Mouse (Mus musculus) lung, embryonic 16.5 days (tissue): ENCODE results near the gene Abcb8. TPM values are rescaled to one million over a fixed set of nuclear protein-coding genes. Genes with fewer than 3 reads are reported as not detected.

Experiments
- ATAC-seq: fragments of 200-750 bp; cut with Nextera tagmentation; 2 replicates; pipeline ENCODE4 v1.8.0; 2017; ENCODE audit warnings: low read depth, mild to moderate bottlenecking, moderate library complexity
- H3K27ac ChIP-seq: fragments of 300-500 bp; sonication (generic); 2 replicates; pipeline ENCODE4 v1.5.1; 2014; ENCODE audit warnings: mild to moderate bottlenecking, control low read depth, low read length
- H3K27me3 ChIP-seq: fragments of 300-500 bp; sonication (generic); 2 replicates; pipeline ENCODE4 v1.6.1; 2014; ENCODE audit warnings: low read depth, low read length, mixed read lengths; ENCODE audit not compliant: control insufficient read depth, insufficient read depth
- H3K36me3 ChIP-seq: fragments of 300-500 bp; sonication (generic); 2 replicates; pipeline ENCODE4 v1.6.1; 2014; ENCODE audit warnings: low read length; ENCODE audit not compliant: control insufficient read depth, insufficient read depth
- H3K4me1 ChIP-seq: fragments of 300-500 bp; sonication (generic); replicated peaks from 2 replicates; pipeline ENCODE4 v1.6.1; 2014; ENCODE audit warnings: low read length, mixed read lengths; ENCODE audit not compliant: control insufficient read depth, insufficient read depth
- H3K4me2 ChIP-seq: fragments of 300-500 bp; sonication (generic); 2 replicates; pipeline ENCODE4 v1.6.1; 2014; ENCODE audit warnings: low read depth, low read length, control low read depth
- H3K4me3 ChIP-seq: fragments of 300-500 bp; sonication (generic); 2 replicates; pipeline ENCODE4 v1.5.1; 2014; ENCODE audit warnings: mild to moderate bottlenecking, low read length, control low read depth
- H3K9ac ChIP-seq: fragments of 300-500 bp; sonication (generic); 2 replicates; pipeline ENCODE4 v1.6.1; 2014; ENCODE audit warnings: low read length, control low read depth
- H3K9me3 ChIP-seq: fragments of 300-500 bp; sonication (generic); 2 replicates; pipeline ENCODE4 v1.6.1; 2016; ENCODE audit warnings: low read length; ENCODE audit not compliant: control insufficient read depth
- WGBS: fragments of 180-500 bp; shearing (Covaris S2); extraction: QIAGEN DNeasy Blood & Tissue Kit; methylation state at CpG from one replicate; pipeline ENCODE4 v1.1.7; 2014; 5-methylcytosine and 5-hydroxymethylcytosine counted together
- polyA plus RNA-seq: library from polyadenylated mRNA; unstranded; fragments of >200 nt; fragmentation: Nextera tagmentation; extraction: Ambion mirVana; gene quantifications from 2 replicates; pipeline ENCODE4 v1.2.1, GENCODE M21; 2015

Abcb8 gene
- 48.0 and 51.4 TPM in 2 replicates for polyA plus RNA-seq

DNA sequence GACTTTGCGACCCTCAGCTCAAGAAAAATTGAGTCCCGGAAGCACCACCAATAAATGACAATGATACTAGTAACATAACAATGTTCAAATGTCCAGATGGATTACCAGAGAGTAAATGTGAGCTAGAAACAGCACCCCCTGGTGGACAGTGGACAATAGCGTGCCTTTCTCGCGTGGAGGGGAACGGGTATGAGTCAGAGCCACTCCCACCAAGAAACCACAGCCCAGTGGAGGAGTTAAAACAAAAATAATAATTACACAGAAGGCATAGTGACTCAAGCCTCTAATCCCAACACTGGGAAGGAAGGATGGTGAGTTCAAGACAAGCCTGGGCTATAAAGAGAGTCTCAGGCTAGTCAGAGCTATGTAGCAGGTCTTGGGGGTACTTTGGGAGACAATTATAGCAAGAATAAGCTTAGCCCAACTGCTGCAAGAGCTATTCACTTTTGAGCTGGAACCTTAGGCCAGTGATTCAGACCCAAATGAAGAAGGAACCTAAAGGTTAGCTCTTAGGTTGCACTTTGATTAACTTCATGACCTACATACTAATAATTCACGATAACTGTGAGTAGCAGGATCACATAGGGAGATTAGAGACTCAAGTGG, at the start of gene Abcb8:
TSS of gene Abcb8 (plus strand) at position 272 of the 606 bp plus-strand sequence.
- 18% methylated on average over 7 of the region's 7 CpGs for WGBS

DNA sequence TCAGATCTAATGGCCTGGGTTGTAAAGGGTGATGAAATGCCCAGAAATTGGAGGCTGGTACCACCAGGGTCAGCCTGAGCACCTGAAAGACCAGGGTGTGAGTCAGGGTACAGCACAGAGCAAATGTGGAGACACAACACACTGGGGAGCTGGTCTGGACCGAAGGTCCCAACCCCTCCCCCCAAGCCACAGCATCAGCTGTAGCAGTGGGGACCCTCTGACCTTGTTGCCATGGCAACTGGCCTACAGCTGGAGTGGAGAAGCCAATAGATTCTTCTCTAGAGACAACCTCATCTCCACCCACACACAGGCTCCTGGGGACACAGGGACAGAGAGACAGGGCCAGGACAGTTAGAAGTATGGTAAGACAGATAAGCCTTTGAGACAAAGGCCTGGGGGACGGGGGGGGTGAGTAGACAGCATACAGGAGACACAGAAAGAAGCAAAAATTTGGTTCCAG, 49.5 kb upstream of the Abcb8 start:
- Histone ChIP-seq H3K4me2 (no peak overlapping the region), H3K9me3 (no peaks in the 10 kb centered on the region), H3K36me3 (no peaks in the 10 kb centered on the region), H3K4me3 (no peak overlapping the region), H3K27me3 (no peaks in the 10 kb centered on the region), H3K27ac (peak overlapping the region; percentile 41), H3K4me1 (peaks cover 38% of the 10 kb centered on the region), H3K9ac (no peak overlapping the region)
- WGBS = 23% methylated on average over 2 of the region's 2 CpGs
- ATAC-seq = no peak

More for the DNA sequence above, at the start of gene Abcb8:
- Histone ChIP-seq H3K27me3 (peaks cover 3% of the 10 kb centered on the region), H3K4me3 (peak within 1 kb of the TSS; percentile 65), H3K4me1 (peaks cover 4% of the 10 kb centered on the region; the same call in 1 of the 2 replicates), H3K9ac (peak within 1 kb of the TSS; percentile 71), H3K9me3 (no peaks in the 10 kb centered on the region), H3K36me3 (0 out of 2 replicates have a peak, but pooled peaks cover 2% of the 10 kb centered on the region), H3K27ac (peak within 1 kb of the TSS; percentile 76), H3K4me2 (peak within 1 kb of the TSS; percentile 57)
- no peak for ATAC-seq

DNA sequence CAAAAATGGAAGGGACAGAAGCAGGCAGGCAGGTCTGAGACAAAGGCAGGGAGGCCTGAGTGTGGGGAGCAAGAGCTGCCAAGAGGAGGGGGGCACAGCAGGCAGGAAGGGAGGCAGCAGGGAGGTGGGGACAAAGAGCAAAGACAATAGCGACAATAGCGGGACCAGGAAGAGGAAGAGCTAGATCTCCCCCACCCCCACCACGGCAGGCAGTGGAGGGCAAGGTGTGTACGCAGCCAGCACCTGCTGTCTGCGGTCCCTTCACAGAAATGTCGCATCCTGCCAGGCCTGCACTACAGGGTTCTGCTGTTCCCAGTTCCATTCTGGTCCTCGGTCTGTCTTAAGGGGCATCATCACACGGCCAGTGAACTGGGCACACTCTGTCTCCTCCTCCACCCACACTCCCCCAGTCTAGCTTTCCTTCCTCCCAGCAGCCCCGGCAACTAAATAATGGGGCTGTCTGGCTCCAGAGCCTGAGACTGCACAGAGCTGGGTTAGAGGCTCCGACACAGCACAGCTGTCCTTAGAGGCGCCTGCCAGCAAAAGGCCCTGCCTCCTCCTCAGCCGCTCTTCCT, 48.9 kb upstream of the Abcb8 start:
- H3K27ac ChIP-seq = peak overlapping the region; percentile 41
- H3K9ac ChIP-seq = no peak overlapping the region
- H3K9me3 ChIP-seq = no peaks in the 10 kb centered on the region
- H3K4me1 ChIP-seq = peaks cover 42% of the 10 kb centered on the region
- H3K4me3 ChIP-seq = no peak overlapping the region
- WGBS = 8% methylated on average over 12 of the region's 12 CpGs
- peaks cover 4% of the 10 kb centered on the region; the same call in 1 of the 2 replicates for H3K27me3 ChIP-seq
- peak; percentile 80 for ATAC-seq
- H3K36me3 ChIP-seq = no peaks in the 10 kb centered on the region
- peak overlapping the region; percentile 31 for H3K4me2 ChIP-seq

DNA sequence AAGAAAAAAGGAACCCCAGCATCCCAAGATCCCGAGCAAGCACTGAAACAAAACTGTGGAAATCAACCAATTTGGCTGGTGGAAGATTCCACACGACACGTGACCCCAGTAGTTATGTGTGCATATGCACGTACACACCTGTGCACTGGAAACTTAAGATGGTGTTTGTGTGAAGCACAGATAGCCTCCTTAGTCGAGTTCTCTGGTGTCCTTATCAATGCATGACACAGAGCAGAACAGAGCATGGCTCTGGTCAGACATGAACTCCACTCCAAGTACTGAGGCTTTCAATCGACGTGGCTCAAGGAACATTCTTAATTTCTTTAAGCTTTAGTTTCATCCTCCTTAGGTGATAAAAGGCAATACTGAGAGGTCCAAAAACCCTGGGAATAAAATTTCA, 47.1 kb upstream of the Abcb8 start:
- Histone ChIP-seq H3K36me3 (no peaks in the 10 kb centered on the region), H3K4me1 (peaks cover 49% of the 10 kb centered on the region), H3K4me2 (no peak overlapping the region), H3K9ac (no peak overlapping the region), H3K27ac (no peak overlapping the region), H3K27me3 (peaks cover 11% of the 10 kb centered on the region; the same call in 1 of the 2 replicates), H3K4me3 (no peak overlapping the region), H3K9me3 (no peaks in the 10 kb centered on the region)
- ATAC-seq = no peak
- WGBS = 80% methylated on average over 7 of the region's 7 CpGs

DNA sequence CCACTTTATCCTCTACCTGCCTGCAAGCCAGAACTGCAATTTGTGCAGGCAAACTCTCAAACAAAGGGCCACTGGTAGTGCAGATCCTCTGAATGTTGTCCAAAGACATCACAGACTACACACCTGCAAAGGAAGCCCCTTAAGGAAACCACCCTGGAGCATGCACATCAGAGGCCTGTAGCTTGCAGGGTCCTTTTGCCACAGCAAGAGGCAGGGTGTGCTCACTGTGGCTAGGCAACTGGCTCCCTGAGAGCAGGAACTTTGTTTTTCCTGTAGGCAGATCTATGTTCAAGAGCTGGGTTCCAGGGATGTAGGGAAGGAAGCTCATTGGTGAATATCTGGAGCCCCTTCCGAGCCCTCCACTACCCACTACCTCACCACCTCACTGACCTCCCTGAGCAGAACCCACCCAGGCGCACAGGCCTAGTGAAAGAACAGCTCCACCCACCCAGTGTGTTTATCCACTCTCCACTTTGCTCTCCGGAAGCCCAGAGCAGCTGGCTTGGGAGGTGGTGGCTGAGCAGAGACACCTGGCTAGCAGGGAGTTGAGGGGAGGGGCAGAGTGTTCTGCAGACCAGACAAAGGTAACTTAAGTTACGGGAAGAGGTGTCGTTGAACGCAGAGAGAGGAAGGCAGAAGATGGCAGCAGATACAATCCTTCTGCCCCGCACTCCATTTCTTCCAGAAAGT, 46.1 kb upstream of the Abcb8 start:
- Histone ChIP-seq H3K4me1 (peaks cover 49% of the 10 kb centered on the region), H3K4me3 (no peak overlapping the region), H3K27me3 (peaks cover 12% of the 10 kb centered on the region; the same call in 1 of the 2 replicates), H3K27ac (no peak overlapping the region), H3K36me3 (no peaks in the 10 kb centered on the region), H3K9ac (no peak overlapping the region), H3K4me2 (no peak overlapping the region), H3K9me3 (no peaks in the 10 kb centered on the region)
- no peak for ATAC-seq
- 26% methylated on average over 7 of the region's 7 CpGs for WGBS

DNA sequence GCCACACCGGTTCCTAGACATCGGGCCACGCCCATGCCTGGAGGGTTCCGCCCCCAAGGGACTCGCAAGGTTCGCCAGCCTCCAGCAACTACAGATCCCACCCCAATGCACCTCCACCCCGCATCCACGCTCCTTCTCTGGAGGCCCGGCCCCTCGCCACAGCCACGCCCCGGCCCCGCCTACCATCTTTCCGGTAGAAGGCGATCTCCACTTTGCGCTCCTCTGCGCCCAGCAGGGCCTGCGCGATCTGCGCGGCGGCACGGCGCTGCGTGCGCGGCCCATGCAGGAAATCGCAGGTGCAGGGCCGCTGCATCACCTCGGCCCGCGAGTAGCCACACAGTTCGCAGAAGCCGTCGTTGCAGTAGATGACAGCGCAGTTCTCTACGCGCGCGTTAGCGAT, 45.3 kb upstream of the Abcb8 start:
- H3K27ac ChIP-seq = no peak overlapping the region
- peak overlapping the region; percentile 55 for H3K9ac ChIP-seq

DNA sequence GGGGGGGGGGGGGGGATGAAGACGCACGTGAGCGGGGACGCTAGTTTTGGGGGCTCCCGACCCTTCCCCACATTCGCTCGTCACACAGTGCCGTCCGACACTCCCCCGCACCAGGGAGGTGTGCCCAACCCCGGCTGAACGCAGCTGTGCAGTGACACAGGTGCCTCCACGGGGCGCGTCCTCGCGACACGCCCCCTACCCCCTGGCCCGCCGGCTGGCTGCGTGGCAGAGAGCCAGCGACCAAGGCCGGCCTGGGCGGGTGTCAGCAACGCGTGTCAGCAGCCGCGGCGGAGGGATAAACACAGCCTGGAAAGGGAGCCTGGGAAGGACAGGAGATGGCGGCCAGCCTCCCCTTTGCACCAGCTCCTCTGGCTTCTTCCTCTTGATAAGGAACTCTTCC, 44.9 kb upstream of the Abcb8 start:
- no peak for ATAC-seq
- WGBS = under 1% methylated on average over 28 of the region's 30 CpGs
- H3K9me3 ChIP-seq = no peaks in the 10 kb centered on the region
- no peaks in the 10 kb centered on the region for H3K36me3 ChIP-seq
- H3K4me2 ChIP-seq = peak overlapping the region; percentile 94
- peaks cover 52% of the 10 kb centered on the region for H3K4me1 ChIP-seq
- no peak overlapping the region for H3K27ac ChIP-seq
- peak overlapping the region; percentile 55 for H3K9ac ChIP-seq
- peaks cover 21% of the 10 kb centered on the region for H3K27me3 ChIP-seq
- peak overlapping the region; percentile 49 for H3K4me3 ChIP-seq

More for the DNA sequence above, 45.3 kb upstream of the Abcb8 start:
- no peaks in the 10 kb centered on the region for H3K36me3 ChIP-seq
- WGBS = under 1% methylated on average over 41 of the region's 41 CpGs
- peak; percentile 35 for ATAC-seq
- H3K9me3 ChIP-seq = no peaks in the 10 kb centered on the region
- H3K4me3 ChIP-seq = peak overlapping the region; percentile 49
- peaks cover 55% of the 10 kb centered on the region for H3K4me1 ChIP-seq
- H3K27me3 ChIP-seq = peaks cover 19% of the 10 kb centered on the region
- peak overlapping the region; percentile 94 for H3K4me2 ChIP-seq

DNA sequence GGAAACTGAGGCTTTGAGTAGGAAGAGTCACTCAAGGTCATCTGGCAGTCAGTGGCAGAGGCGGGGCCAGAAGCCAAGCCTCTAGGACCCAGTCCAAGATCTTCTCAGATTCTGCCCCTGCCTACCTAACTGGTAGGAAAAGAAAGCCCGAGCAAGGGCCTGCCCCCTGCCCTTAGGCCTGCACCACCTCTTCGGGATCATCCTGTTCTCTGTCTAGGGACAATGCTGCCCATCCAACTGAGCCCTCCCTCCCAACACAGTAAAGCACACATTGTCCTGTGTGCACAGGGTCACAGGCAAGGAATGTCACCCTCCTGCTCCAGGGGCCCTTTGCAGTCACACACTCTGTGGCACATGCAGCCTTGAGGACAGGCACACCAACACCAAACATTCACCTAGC, 43.4 kb upstream of the Abcb8 start:
- H3K27me3 ChIP-seq = peaks cover 26% of the 10 kb centered on the region
- ATAC-seq = no peak
- no peak overlapping the region; the same call in 1 of the 2 replicates for H3K4me3 ChIP-seq
- H3K4me1 ChIP-seq = peaks cover 39% of the 10 kb centered on the region
- H3K9ac ChIP-seq = 0 out of 2 replicates have a peak overlapping the region, but pooled peaks have one; percentile 6
- H3K36me3 ChIP-seq = no peaks in the 10 kb centered on the region
- peak overlapping the region; percentile 95; the same call in 1 of the 2 replicates for H3K4me2 ChIP-seq
- H3K27ac ChIP-seq = no peak overlapping the region
- WGBS = 49% methylated on average over 3 of the region's 3 CpGs
- no peaks in the 10 kb centered on the region for H3K9me3 ChIP-seq
